Mouse (Mus musculus) limb, embryonic 13.5 days (tissue): ENCODE data around the gene Fbxl8. TPM values are rescaled to one million over a fixed set of nuclear protein-coding genes. Genes with fewer than 3 reads are reported as not detected.

ENCODE experiments used
- ATAC-seq: fragments of 200-750 bp; cut with Nextera tagmentation; 2 replicates; pipeline ENCODE4 v1.8.0; 2017; ENCODE audit warnings: low read depth, moderate number of reproducible peaks, moderate TSS enrichment; ENCODE audit not compliant: low FRiP score
- H3K27ac ChIP-seq: fragments of 300-500 bp; sonication (generic); 2 replicates; pipeline ENCODE4 v1.5.1; 2015; ENCODE audit warnings: inconsistent platforms, mild to moderate bottlenecking, moderate library complexity
- H3K27me3 ChIP-seq: fragments of 300-500 bp; sonication (generic); 2 replicates; pipeline ENCODE4 v1.6.1; 2015; ENCODE audit warnings: mild to moderate bottlenecking, inconsistent platforms
- H3K36me3 ChIP-seq: fragments of 300-500 bp; sonication (generic); 2 replicates; pipeline ENCODE4 v1.6.1; 2015; ENCODE audit warnings: inconsistent platforms, mild to moderate bottlenecking, moderate library complexity
- H3K4me1 ChIP-seq: fragments of 300-500 bp; sonication (generic); 2 replicates; pipeline ENCODE4 v1.6.1; 2015; ENCODE audit warnings: inconsistent platforms
- H3K4me2 ChIP-seq: fragments of 300-500 bp; sonication (generic); replicated peaks from 2 replicates; pipeline ENCODE4 v1.6.1; 2015; ENCODE audit warnings: inconsistent platforms, mild to moderate bottlenecking, moderate library complexity
- H3K4me3 ChIP-seq: fragments of 300-500 bp; sonication (generic); 2 replicates; pipeline ENCODE4 v1.5.1; 2015; ENCODE audit warnings: moderate library complexity, mild to moderate bottlenecking, inconsistent platforms
- H3K9ac ChIP-seq: fragments of 300-500 bp; sonication (generic); 2 replicates; pipeline ENCODE4 v1.6.1; 2015; ENCODE audit warnings: mild to moderate bottlenecking, inconsistent platforms
- H3K9me3 ChIP-seq: fragments of 300-500 bp; sonication (generic); 2 replicates; pipeline ENCODE4 v1.6.1; 2016; ENCODE audit warnings: inconsistent platforms
- WGBS: fragments of 180-500 bp; shearing (Covaris S2); methylation state at CpG from one replicate; pipeline ENCODE4 v1.1.7; 2015; 5-methylcytosine and 5-hydroxymethylcytosine counted together
- polyA plus RNA-seq: library from polyadenylated mRNA; unstranded; fragments of >200 nt; fragmentation: Nextera tagmentation; extraction: Ambion mirVana; gene quantifications from 2 replicates; pipeline ENCODE4 v1.2.1, GENCODE M21; 2015

The Fbxl8 gene
- polyA plus RNA-seq, 1 experiment from 2014 or later = 2.8 TPM

DNA sequence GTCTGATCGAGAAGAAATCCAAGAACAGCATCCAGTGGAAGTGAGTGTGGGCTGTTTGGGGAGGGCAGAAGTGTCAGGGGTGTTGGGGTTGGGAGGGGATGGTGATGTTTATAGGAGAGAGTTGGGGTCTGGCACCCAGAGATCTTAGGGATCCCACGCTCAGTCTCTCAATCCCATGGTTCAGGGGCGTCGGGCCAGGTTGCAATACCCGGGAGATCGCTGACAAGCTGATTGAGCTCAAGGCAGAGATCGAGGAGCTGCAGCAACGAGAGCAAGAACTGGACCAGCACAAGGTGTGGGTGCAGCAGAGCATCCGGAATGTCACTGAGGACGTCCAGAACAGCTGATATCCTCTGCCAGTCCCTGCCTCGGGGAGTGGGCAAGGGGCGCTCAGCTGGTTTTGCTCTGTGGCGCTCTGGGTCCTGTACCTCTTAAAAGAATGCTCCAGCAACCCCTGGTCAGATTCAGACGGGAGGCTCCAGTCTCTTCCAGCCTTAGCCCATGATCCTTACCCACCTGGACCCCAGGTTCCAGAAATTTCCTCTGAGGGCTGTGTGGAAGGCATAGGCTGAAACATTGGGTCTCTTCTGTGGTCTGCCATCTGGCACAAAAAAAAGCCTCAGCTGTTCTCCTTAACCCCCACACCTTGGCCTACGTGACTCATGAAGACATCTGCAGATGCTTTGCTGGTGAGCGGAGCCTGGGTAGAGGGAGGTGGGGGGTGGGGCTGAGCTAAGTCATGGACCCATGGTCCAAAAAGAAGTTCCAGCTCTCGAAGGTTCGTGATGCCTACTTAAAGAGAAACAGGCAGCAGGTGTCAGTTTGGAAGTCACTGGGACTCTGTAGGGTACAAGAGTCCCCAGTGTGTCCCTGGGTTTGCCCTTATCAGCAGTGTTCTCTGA is 34.2 kb downstream of the Fbxl8 start:
- peaks cover 46% of the 10 kb centered on the region for H3K36me3 ChIP-seq
- 0 out of 2 replicates have a peak overlapping the region, but pooled peaks have one; percentile 58 for H3K27ac ChIP-seq
- H3K9me3 ChIP-seq = no peaks in the 10 kb centered on the region
- peaks cover 18% of the 10 kb centered on the region for H3K4me1 ChIP-seq
- no peak for ATAC-seq
- WGBS = 58% methylated on average over 18 of the region's 18 CpGs
- H3K4me2 ChIP-seq = peak overlapping the region; percentile 97
- H3K27me3 ChIP-seq = peaks cover 5% of the 10 kb centered on the region; the same call in 1 of the 2 replicates
- peak overlapping the region; percentile 98 for H3K4me3 ChIP-seq
- H3K9ac ChIP-seq = peak overlapping the region; percentile 94

DNA sequence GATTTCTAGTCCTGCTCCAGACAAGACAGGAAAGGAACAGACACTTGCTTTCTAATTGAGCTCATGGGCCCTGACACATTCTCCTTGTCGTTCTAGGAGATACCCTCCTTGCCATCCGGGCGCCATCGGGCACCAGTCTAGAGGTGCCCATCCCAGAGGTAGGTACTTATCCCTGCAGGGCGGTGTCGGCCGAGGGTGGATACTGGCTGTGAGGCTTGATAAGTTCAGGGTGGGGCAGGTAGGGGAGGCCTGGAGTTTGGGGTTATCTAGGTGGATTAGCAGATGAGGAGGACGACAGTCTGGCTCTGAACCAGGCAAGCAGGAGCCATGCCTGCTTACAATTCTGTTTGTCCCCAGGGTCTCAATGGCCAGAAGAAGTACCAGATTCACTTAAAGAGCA is 35.5 kb downstream of the Fbxl8 start:
- Histone ChIP-seq H3K9ac (no peak overlapping the region), H3K27me3 (no peaks in the 10 kb centered on the region; the same call in 1 of the 2 replicates), H3K4me3 (no peak overlapping the region), H3K36me3 (peaks cover 59% of the 10 kb centered on the region), H3K9me3 (no peaks in the 10 kb centered on the region), H3K27ac (no peak overlapping the region), H3K4me1 (peaks cover 26% of the 10 kb centered on the region), H3K4me2 (no peak overlapping the region)
- 95% methylated on average over 8 of the region's 8 CpGs for whole genome bisulfite sequencing
- ATAC-seq = no peak

DNA sequence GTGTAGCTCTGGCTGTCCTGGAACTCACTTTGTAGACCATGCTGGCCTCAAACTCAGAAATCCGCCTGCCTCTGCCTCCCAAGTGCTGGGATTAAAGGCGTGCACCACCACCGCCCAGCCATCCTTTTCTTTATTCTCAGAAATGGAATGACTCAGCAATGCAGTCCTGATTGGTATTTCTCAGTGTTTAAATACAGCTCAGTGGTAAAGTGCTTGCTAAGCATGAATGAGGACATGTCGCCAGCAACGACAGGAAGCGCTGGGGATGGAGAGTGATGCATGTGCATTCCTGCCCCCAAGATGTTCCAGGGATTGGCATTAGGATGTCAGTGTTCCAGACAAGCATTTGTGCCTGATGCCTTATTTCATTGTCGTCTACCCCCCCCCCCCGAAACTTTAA is 38.9 kb downstream of the Fbxl8 start:
- H3K4me3 ChIP-seq = no peak overlapping the region
- H3K9ac ChIP-seq = no peak overlapping the region
- H3K4me1 ChIP-seq = peaks cover 32% of the 10 kb centered on the region
- H3K27ac ChIP-seq = no peak overlapping the region
- peaks cover 78% of the 10 kb centered on the region for H3K36me3 ChIP-seq
- no peaks in the 10 kb centered on the region for H3K27me3 ChIP-seq
- ATAC-seq = no peak
- H3K9me3 ChIP-seq = no peaks in the 10 kb centered on the region
- WGBS = 90% methylated on average over 8 of the region's 8 CpGs
- H3K4me2 ChIP-seq = no peak overlapping the region

DNA sequence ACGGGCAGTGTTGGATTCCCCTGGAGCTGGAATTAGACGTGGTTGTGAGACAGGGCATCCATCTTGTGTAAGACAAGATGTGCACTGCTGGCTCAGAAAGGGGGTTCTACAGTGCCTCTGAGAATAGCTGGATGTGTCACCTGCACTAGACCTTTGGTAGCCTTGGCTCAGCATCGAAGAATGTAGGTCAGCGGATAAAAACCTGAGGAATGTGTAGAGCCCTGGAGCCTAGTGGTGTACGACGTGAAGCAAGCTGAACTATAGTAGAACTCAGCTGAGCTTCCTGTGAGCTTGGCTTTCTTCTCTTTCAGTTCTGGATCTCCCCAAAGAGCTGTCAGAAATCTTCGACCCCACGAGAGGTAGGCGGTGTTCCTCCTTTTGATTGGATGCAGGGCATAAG is 39.4 kb downstream of the Fbxl8 start:
- Histone ChIP-seq H3K36me3 (peaks cover 79% of the 10 kb centered on the region), H3K4me1 (peaks cover 27% of the 10 kb centered on the region), H3K4me2 (no peak overlapping the region), H3K4me3 (no peak overlapping the region), H3K9me3 (no peaks in the 10 kb centered on the region), H3K27me3 (no peaks in the 10 kb centered on the region), H3K9ac (no peak overlapping the region), H3K27ac (no peak overlapping the region)
- WGBS = 86% methylated on average over 9 of the region's 9 CpGs
- ATAC-seq = no peak

DNA sequence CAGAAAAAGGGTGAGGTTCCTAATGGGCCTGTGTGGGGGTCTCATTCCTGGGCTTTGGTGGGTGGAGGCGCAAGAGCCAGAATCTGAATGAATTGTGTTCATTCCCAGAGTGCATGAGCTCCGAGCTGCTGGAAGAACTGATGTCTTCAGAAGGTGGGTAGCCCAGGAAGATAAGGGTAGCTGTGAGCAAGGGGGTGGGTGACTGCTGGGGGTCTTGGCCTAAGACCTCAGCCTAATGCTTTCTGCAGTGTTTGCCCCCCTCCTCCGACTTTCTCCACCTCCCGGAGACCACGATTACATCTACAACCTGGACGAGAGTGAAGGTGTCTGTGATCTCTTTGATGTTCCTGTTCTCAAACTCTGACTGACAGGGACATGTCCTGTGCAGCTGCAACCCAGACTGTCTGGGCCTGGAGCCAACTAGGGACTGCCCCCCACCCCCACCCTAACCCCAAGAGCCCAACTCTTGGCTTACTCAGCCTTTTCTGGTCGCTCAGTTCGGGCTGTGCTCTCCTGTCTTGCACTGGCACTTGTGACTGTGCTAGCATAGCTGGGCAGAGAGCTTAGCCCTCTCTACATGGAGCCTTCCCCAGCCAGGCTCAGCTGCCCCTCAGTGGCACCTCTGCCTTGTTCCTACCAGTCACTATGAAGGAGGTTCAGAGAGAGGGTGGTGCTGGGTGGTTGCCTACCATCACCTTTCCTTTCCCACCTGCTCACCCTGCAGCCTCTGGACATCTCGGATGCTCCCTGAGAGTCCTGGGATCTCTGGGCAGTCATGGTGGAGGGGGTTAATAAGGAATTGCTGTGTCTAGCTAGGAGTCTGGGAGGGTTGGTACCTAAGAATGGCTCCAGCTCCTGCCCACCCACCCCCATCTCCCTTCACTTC is 40.1 kb downstream of the Fbxl8 start:
- H3K4me1 ChIP-seq = peaks cover 24% of the 10 kb centered on the region
- no peaks in the 10 kb centered on the region for H3K9me3 ChIP-seq
- WGBS = 63% methylated on average over 9 of the region's 9 CpGs
- no peak overlapping the region for H3K4me3 ChIP-seq
- no peak overlapping the region; the same call in 1 of the 2 replicates for H3K9ac ChIP-seq
- no peaks in the 10 kb centered on the region for H3K27me3 ChIP-seq
- peaks cover 82% of the 10 kb centered on the region for H3K36me3 ChIP-seq
- peak; percentile 34; the same call in 1 of the 2 replicates for ATAC-seq
- peak overlapping the region; percentile 39; the same call in 1 of the 2 replicates for H3K27ac ChIP-seq
- H3K4me2 ChIP-seq = 0 out of 2 replicates have a peak overlapping the region, but pooled peaks have one; percentile 72

DNA sequence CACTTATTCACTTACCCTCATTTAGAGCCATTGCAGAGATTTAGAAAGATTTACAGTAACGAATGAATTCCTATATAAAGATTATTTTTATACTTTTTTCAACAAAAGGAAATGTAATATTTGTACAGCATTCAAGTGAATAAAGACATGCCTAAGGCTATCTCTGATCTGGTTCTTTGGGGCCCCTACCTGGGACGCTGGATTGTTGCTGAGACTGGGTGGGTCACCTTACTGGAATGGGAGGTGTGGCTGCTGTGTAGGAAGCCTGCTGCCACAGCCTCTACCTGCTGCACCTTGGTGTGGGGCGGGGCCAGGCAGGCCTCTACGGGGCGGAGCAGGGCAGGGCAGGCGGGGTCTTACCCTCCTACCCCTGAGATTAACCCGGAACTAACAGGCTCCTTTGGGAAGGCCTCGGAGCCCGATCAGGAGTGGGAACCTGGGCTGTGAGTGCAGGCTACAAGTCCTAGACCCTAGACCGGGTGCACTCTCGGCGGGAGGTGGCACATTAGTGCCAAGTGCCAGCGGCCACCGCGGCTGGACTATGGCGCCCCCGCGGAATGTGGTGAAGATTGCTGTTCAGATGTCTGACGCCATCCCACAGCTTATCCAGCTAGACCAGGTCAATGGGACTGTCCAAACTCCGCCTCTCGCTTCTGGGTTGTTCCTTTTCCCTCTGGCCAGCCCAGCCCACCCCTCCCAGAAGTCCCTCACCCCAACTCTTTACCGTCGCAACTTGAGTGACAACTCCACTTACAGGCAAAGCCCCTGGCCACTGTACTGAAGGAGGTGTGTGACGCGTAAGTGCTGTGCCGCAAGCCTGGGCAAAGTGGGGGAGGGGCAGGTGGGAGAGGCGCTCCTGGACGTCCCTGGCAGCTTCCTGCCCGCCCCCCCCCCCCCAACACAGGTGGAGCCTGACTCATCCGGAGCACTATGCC is 41.0 kb downstream of the Fbxl8 start, which contains the start of gene Elmo3:
Gene Elmo3 (plus strand): TSS at position 391 of the 935 bp plus-strand sequence.
- Histone ChIP-seq H3K9me3 (no peaks in the 10 kb centered on the region), H3K36me3 (peaks cover 82% of the 10 kb centered on the region), H3K4me1 (peaks cover 24% of the 10 kb centered on the region), H3K27ac (peak within 1 kb of the TSS; percentile 70), H3K4me3 (peak within 1 kb of the TSS; percentile 40), H3K27me3 (no peaks in the 10 kb centered on the region), H3K9ac (peak within 1 kb of the TSS; percentile 58), H3K4me2 (peak within 1 kb of the TSS; percentile 72)
- WGBS = 4% methylated on average over 29 of the region's 30 CpGs
- peak; percentile 77 for ATAC-seq

DNA sequence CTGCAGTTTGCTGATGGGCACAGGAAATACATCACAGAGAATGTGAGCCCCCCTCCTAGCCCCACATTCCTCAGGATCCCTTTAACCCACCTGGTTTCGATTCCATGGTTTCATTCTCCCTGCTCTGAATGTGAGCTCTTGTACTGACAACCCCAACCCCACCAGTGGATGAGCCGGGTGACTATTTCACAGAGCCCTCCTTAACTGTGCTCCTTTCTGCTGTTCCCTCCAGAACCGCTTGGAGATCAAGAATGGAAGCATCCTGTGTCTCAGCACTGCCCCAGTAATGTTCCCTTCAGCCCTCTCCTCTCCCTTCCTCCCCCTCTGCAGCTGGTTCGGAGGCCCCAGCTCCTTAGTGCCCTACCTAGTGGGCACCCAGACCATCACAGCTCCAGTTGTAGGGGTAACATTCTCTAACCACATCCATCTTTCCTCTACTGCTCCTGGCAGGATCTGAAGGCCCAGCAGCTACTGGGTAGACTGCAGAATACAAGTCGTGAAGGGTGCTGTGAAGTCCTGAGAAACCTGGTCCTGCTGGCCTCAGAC is 41.8 kb downstream of the Fbxl8 start:
- Histone ChIP-seq H3K9ac (peak overlapping the region; percentile 58), H3K36me3 (peaks cover 79% of the 10 kb centered on the region), H3K4me1 (peaks cover 24% of the 10 kb centered on the region), H3K27me3 (no peaks in the 10 kb centered on the region), H3K27ac (peak overlapping the region; percentile 70), H3K4me3 (peak overlapping the region; percentile 40), H3K4me2 (peak overlapping the region; percentile 72), H3K9me3 (no peaks in the 10 kb centered on the region)
- 38% methylated on average over 5 of the region's 5 CpGs for WGBS
- ATAC-seq = peak; percentile 12; the same call in 1 of the 2 replicates

DNA sequence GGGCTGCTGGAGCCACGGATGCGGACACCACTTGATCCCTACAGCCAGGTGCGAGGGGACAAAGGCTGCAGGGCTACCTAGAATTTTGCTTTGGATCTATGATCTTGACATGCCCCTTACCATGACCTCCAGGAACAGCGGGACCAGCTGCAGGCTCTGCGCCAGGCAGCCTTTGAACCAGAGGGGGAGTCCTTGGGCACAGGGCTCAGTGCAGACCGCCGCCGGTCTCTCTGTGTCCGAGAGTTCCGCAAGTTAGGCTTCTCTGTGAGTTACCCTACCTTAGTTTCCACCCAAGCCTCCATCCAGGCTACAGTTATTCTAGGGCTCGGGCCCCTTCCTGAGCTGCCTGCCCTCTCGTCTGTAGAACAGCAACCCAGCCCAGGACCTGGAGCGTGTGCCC is 43.2 kb downstream of the Fbxl8 start:
- WGBS = 96% methylated on average over 13 of the region's 13 CpGs
- H3K27me3 ChIP-seq = no peaks in the 10 kb centered on the region

DNA sequence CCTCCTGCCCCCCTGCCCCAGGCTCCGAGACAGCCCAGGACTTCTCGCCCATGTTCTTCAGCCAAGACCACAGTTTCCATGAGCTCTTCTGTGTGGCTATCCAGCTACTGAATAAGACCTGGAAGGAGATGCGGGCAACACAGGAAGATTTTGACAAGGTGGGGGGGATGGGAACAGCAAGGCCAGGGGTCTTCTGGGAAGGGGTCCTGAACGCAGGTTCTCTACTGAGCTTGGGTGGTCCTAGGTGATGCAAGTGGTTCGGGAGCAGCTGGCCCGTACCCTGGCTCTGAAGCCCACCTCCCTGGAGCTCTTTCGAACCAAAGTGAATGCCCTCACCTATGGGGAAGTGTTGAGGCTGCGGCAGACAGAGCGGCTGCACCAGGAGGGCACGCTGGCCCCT is 44.0 kb downstream of the Fbxl8 start:
- no peak for ATAC-seq
- Histone ChIP-seq H3K4me3 (no peak overlapping the region), H3K27me3 (no peaks in the 10 kb centered on the region), H3K4me1 (peaks cover 24% of the 10 kb centered on the region), H3K36me3 (peaks cover 81% of the 10 kb centered on the region), H3K4me2 (no peak overlapping the region), H3K27ac (no peak overlapping the region), H3K9ac (no peak overlapping the region), H3K9me3 (no peaks in the 10 kb centered on the region)
- whole genome bisulfite sequencing = 92% methylated on average over 10 of the region's 10 CpGs

More for the DNA sequence above, 43.2 kb downstream of the Fbxl8 start:
- H3K4me3 ChIP-seq = no peak overlapping the region
- no peak overlapping the region for H3K27ac ChIP-seq
- H3K4me1 ChIP-seq = peaks cover 24% of the 10 kb centered on the region
- ATAC-seq = no peak
- peaks cover 79% of the 10 kb centered on the region for H3K36me3 ChIP-seq
- no peak overlapping the region for H3K9ac ChIP-seq
- H3K4me2 ChIP-seq = no peak overlapping the region
- H3K9me3 ChIP-seq = no peaks in the 10 kb centered on the region

DNA sequence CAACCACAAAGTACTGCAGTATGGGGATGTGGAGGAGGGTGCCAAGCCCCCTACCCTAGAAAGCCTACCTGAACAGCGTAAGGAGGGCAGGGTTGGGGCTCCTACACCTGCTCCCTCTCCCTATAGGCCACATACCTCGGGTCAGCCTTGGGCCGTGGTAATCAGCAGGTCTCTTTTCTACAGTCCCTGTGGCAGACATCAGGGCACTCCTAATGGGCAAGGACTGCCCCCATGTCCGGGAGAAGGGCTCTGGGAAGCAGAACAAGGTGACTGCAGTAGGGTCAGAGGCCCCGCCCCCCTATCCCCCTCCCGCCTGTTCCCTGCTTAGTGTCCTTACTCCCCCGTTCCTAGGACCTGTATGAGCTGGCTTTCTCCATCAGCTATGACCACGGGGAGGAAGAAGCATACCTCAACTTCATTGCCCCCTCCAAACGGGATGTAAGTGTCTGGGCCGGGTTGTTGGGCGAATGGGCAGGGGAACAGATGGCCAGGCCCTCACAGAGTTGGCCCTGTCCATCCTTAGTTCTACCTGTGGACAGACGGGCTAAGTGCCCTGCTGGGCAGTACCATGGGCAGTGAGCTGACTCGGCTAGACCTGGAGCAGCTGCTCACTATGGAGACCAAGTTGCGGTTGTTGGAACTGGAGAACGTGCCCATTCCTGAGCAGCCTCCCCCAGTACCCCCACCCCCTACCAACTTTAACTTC is 44.8 kb downstream of the Fbxl8 start:
- H3K36me3 ChIP-seq = peaks cover 82% of the 10 kb centered on the region
- H3K27ac ChIP-seq = no peak overlapping the region
- no peak for ATAC-seq
- no peak overlapping the region; the same call in 1 of the 2 replicates for H3K9ac ChIP-seq
- no peak overlapping the region for H3K4me3 ChIP-seq
- no peaks in the 10 kb centered on the region for H3K27me3 ChIP-seq
- peaks cover 23% of the 10 kb centered on the region for H3K4me1 ChIP-seq
- no peaks in the 10 kb centered on the region for H3K9me3 ChIP-seq
- no peak overlapping the region for H3K4me2 ChIP-seq
- WGBS = 81% methylated on average over 15 of the region's 15 CpGs
